Mouse (Mus musculus) erythroblast, embryonic 14.5 days (primary cell): ENCODE data around the gene Ar.

ENCODE experiments used
- GATA1 ChIP-seq: IDR thresholded peaks from 2 replicates; pipeline ENCODE4 v1.6.1; 2012; ENCODE audit warnings: low read length, inconsistent platforms, mixed read lengths
- TAL1 ChIP-seq: IDR thresholded peaks from 3 replicates; pipeline ENCODE4 v1.6.1; 2012; ENCODE audit warnings: low read length, inconsistent platforms, mixed read lengths

GRCm38 (mm10) chrX:98265755-98266154, 117.2 kb downstream of the Ar start:
- TF ChIP-seq TAL1 (no peak), GATA1 (no peak)
